Mouse (Mus musculus) limb, embryonic 12.5 days (tissue): ENCODE results near the gene Etfa. TPM values are rescaled to one million over a fixed set of nuclear protein-coding genes. Genes with fewer than 3 reads are reported as not detected.

Experiments used
- ATAC-seq: fragments of 200-750 bp; cut with Nextera tagmentation; 2 replicates; pipeline ENCODE4 v1.8.0; 2017; ENCODE audit warnings: low read depth, moderate TSS enrichment; ENCODE audit not compliant: insufficient number of reproducible peaks, insufficient read depth, low FRiP score, low TSS enrichment
- H3K27ac ChIP-seq: fragments of 300-500 bp; sonication (generic); 2 replicates; pipeline ENCODE4 v1.5.1; 2016; ENCODE audit warnings: mild to moderate bottlenecking, moderate library complexity
- H3K27me3 ChIP-seq: fragments of 300-500 bp; sonication (generic); 2 replicates; pipeline ENCODE4 v1.6.1; 2016; ENCODE audit warnings: mild to moderate bottlenecking, moderate library complexity
- H3K36me3 ChIP-seq: fragments of 300-500 bp; sonication (generic); 2 replicates; pipeline ENCODE4 v1.6.1; 2016; ENCODE audit warnings: mild to moderate bottlenecking, moderate library complexity
- H3K4me1 ChIP-seq: fragments of 300-500 bp; sonication (generic); replicated peaks from 2 replicates; pipeline ENCODE4 v1.6.1; 2016
- H3K4me2 ChIP-seq: fragments of 300-500 bp; sonication (generic); 2 replicates; pipeline ENCODE4 v1.6.1; 2016; ENCODE audit warnings: mild to moderate bottlenecking, moderate library complexity
- H3K4me3 ChIP-seq: fragments of 300-500 bp; sonication (generic); replicated peaks from 2 replicates; pipeline ENCODE4 v1.5.1; 2016; ENCODE audit warnings: mild to moderate bottlenecking
- H3K9ac ChIP-seq: fragments of 300-500 bp; sonication (generic); replicated peaks from 2 replicates; pipeline ENCODE4 v1.6.1; 2016; ENCODE audit warnings: mild to moderate bottlenecking, moderate library complexity
- H3K9me3 ChIP-seq: fragments of 300-500 bp; sonication (generic); 2 replicates; pipeline ENCODE4 v1.6.1; 2016; ENCODE audit warnings: mild to moderate bottlenecking, moderate library complexity
- WGBS: fragments of 180-500 bp; shearing (Covaris S2); methylation state at CpG from one replicate; pipeline ENCODE4 v1.1.7; 2016; 5-methylcytosine and 5-hydroxymethylcytosine counted together
- polyA plus RNA-seq: library from polyadenylated mRNA; unstranded; fragments of >200 nt; fragmentation: Nextera tagmentation; extraction: Ambion mirVana; gene quantifications from 2 replicates; pipeline ENCODE4 v1.2.1, GENCODE M21; 2016

Gene Etfa
- polyA plus RNA-seq, 1 experiment from 2014 or later: 192 TPM

GRCm38 (mm10) chr9:55542366-55543325 lies 30.6 kb upstream of the Etfa start:
- 2% methylated on average over 59 of the region's 59 CpGs for WGBS
- Histone ChIP-seq H3K4me1 (peaks cover 64% of the 10 kb centered on the region), H3K27me3 (peaks cover 95% of the 10 kb centered on the region), H3K36me3 (no peaks in the 10 kb centered on the region), H3K27ac (no peak overlapping the region), H3K9me3 (no peaks in the 10 kb centered on the region), H3K9ac (peak overlapping the region; percentile 47; the same call in 1 of the 2 replicates), H3K4me2 (peak overlapping the region; percentile 71), H3K4me3 (peak overlapping the region; percentile 45)
- no peak for ATAC-seq

GRCm38 (mm10) chr9:55541681-55542365 lies 29.8 kb upstream of the Etfa start:
- peaks cover 63% of the 10 kb centered on the region for H3K4me1 ChIP-seq
- H3K36me3 ChIP-seq: no peaks in the 10 kb centered on the region
- H3K27ac ChIP-seq: no peak overlapping the region

GRCm38 (mm10) chr9:55540888-55541287 lies 28.8 kb upstream of the Etfa start:
- peak overlapping the region; percentile 45 for H3K4me3 ChIP-seq
- peak overlapping the region; percentile 71 for H3K4me2 ChIP-seq
- H3K27ac ChIP-seq: peak overlapping the region; percentile 50
- H3K4me1 ChIP-seq: peaks cover 54% of the 10 kb centered on the region
- no peaks in the 10 kb centered on the region for H3K9me3 ChIP-seq
- ATAC-seq: peak; percentile 90
- WGBS: under 1% methylated on average over 28 of the region's 28 CpGs
- no peaks in the 10 kb centered on the region for H3K36me3 ChIP-seq
- peak overlapping the region; percentile 40; the same call in 1 of the 2 replicates for H3K9ac ChIP-seq
- peaks cover 93% of the 10 kb centered on the region for H3K27me3 ChIP-seq

More at GRCm38 (mm10) chr9:55541681-55542365, 29.8 kb upstream of the Etfa start:
- under 1% methylated on average over 59 of the region's 59 CpGs for WGBS
- peak overlapping the region; percentile 47; the same call in 1 of the 2 replicates for H3K9ac ChIP-seq
- H3K4me2 ChIP-seq: peak overlapping the region; percentile 71
- peaks cover 95% of the 10 kb centered on the region for H3K27me3 ChIP-seq
- no peak for ATAC-seq
- no peaks in the 10 kb centered on the region for H3K9me3 ChIP-seq
- peak overlapping the region; percentile 45 for H3K4me3 ChIP-seq

GRCm38 (mm10) chr9:55540391-55540770 lies 28.3 kb upstream of the Etfa start:
- ATAC-seq: no peak
- peaks cover 88% of the 10 kb centered on the region for H3K27me3 ChIP-seq
- no peaks in the 10 kb centered on the region for H3K36me3 ChIP-seq
- peak overlapping the region; percentile 50 for H3K27ac ChIP-seq
- peaks cover 49% of the 10 kb centered on the region for H3K4me1 ChIP-seq
- H3K9ac ChIP-seq: peak overlapping the region; percentile 40
- peak overlapping the region; percentile 71 for H3K4me2 ChIP-seq
- no peaks in the 10 kb centered on the region for H3K9me3 ChIP-seq
- under 1% methylated on average over 12 of the region's 12 CpGs for WGBS
- peak overlapping the region; percentile 45 for H3K4me3 ChIP-seq

- Histone ChIP-seq H3K4me3 (peak overlapping the region; percentile 45), H3K4me2 (peak overlapping the region; percentile 71), H3K4me1 (peaks cover 44% of the 10 kb centered on the region), H3K36me3 (no peaks in the 10 kb centered on the region), H3K9me3 (no peaks in the 10 kb centered on the region), H3K27ac (no peak overlapping the region), H3K27me3 (peaks cover 82% of the 10 kb centered on the region), H3K9ac (peak overlapping the region; percentile 40; the same call in 1 of the 2 replicates)
- no peak for ATAC-seq
- 1% methylated on average over 31 of the region's 31 CpGs for WGBS
Measured at GRCm38 (mm10) chr9:55539661-55540390, 27.8 kb upstream of the Etfa start.

- WGBS: 5% methylated on average over 1 of the region's 1 CpGs
- Histone ChIP-seq H3K4me2 (0 out of 2 replicates have a peak overlapping the region, but pooled peaks have one; percentile 71), H3K36me3 (no peaks in the 10 kb centered on the region), H3K9ac (no peak overlapping the region), H3K27ac (no peak overlapping the region), H3K27me3 (peaks cover 77% of the 10 kb centered on the region), H3K4me3 (no peak overlapping the region), H3K4me1 (peaks cover 36% of the 10 kb centered on the region), H3K9me3 (no peaks in the 10 kb centered on the region)
- no peak for ATAC-seq
Measured at GRCm38 (mm10) chr9:55539006-55539405, 27.0 kb upstream of the Etfa start.

GRCm38 (mm10) chr9:55538377-55538776 lies 26.3 kb upstream of the Etfa start, which contains the start of gene Isl2:
TSS of gene Isl2 (plus strand) at chr9:55538672.
- Histone ChIP-seq H3K27me3 (peaks cover 71% of the 10 kb centered on the region), H3K9ac (no peak within 1 kb of the TSS), H3K36me3 (no peaks in the 10 kb centered on the region), H3K27ac (no peak within 1 kb of the TSS), H3K4me3 (peak within 1 kb of the TSS; percentile 45), H3K4me2 (peak within 1 kb of the TSS; percentile 71), H3K4me1 (peaks cover 29% of the 10 kb centered on the region), H3K9me3 (no peaks in the 10 kb centered on the region)
- 4% methylated on average over 4 of the region's 4 CpGs for WGBS
- no peak for ATAC-seq

- no peaks in the 10 kb centered on the region for H3K36me3 ChIP-seq
- H3K4me1 ChIP-seq: peaks cover 15% of the 10 kb centered on the region
- H3K27ac ChIP-seq: no peak overlapping the region
- H3K27me3 ChIP-seq: peaks cover 48% of the 10 kb centered on the region
- H3K9me3 ChIP-seq: no peaks in the 10 kb centered on the region
- no peak overlapping the region for H3K9ac ChIP-seq
- no peak overlapping the region for H3K4me2 ChIP-seq
- WGBS: 14% methylated on average over 3 of the region's 3 CpGs
- no peak overlapping the region for H3K4me3 ChIP-seq
- no peak for ATAC-seq
Measured at GRCm38 (mm10) chr9:55535907-55536306, 23.9 kb upstream of the Etfa start.

GRCm38 (mm10) chr9:55525716-55526115 lies 13.7 kb upstream of the Etfa start:
- no peaks in the 10 kb centered on the region for H3K9me3 ChIP-seq
- H3K27ac ChIP-seq: no peak overlapping the region
- H3K4me3 ChIP-seq: no peak overlapping the region
- no peak overlapping the region for H3K4me2 ChIP-seq
- H3K27me3 ChIP-seq: peaks cover 4% of the 10 kb centered on the region; the same call in 1 of the 2 replicates
- 36% methylated on average over 4 of the region's 4 CpGs for WGBS
- H3K36me3 ChIP-seq: no peaks in the 10 kb centered on the region
- no peak for ATAC-seq
- H3K4me1 ChIP-seq: no peaks in the 10 kb centered on the region
- H3K9ac ChIP-seq: no peak overlapping the region

GRCm38 (mm10) chr9:55511521-55511993 lies 486 bp downstream of the Etfa start:
- Histone ChIP-seq H3K27me3 (peaks cover 12% of the 10 kb centered on the region), H3K36me3 (no peaks in the 10 kb centered on the region), H3K9me3 (no peaks in the 10 kb centered on the region), H3K4me1 (peaks cover 6% of the 10 kb centered on the region), H3K9ac (peak overlapping the region; percentile 92), H3K4me3 (peak overlapping the region; percentile 89), H3K4me2 (peak overlapping the region; percentile 72), H3K27ac (peak overlapping the region; percentile 91)
- under 1% methylated on average over 31 of the region's 32 CpGs for WGBS
- peak; percentile 76 for ATAC-seq
